Mouse (Mus musculus): ENCODE data around the gene Smarcc2. TPM values are rescaled to one million over a fixed set of nuclear protein-coding genes. Genes with fewer than 3 reads are reported as not detected.
A peak's percentile ranks its signal among the peaks of the same experiment; 100 is the strongest.

Gene Smarcc2
- polyA plus RNA-seq, 1 experiment from 2014 or later, result 28.9 TPM

- no peak for DNase-seq (ENCODE audit: low spot score)
These were observed 8.0 kb upstream of the Smarcc2 start for GRCm38 (mm10) chr10:128451014-128451413.

GRCm38 (mm10) chr10:128454471-128454870 lies 4.6 kb upstream of the Smarcc2 start:
- Histone ChIP-seq H3K4me2 (replicated peaks; ENCODE audit: low read depth, low read length) (no peak overlapping the region), H3K36me3 (ENCODE audit: insufficient read depth, low read length) (no peaks in the 10 kb centered on the region), H3K9me3 (ENCODE audit: low read length) (no peaks in the 10 kb centered on the region), H3K4me1 (ENCODE audit: insufficient read depth, low read depth, low read length) (no peaks in the 10 kb centered on the region), H3K27me3 (replicated peaks; ENCODE audit: insufficient read depth, low read length) (no peaks in the 10 kb centered on the region), H3K9ac (replicated peaks; ENCODE audit: low read depth) (no peak overlapping the region), H3K27ac (ENCODE audit: low read length) (no peak overlapping the region), H3K4me3 (ENCODE audit: low read depth, low read length) (no peak overlapping the region)
- ATAC-seq (no peak), DNase-seq (ENCODE audit: low spot score) (no peak)
- 74% methylated on average over 3 of the region's 3 CpGs for WGBS
- TF ChIP-seq CTCF (IDR thresholded peaks at IDR 0.05) (no peak), EP300 (IDR thresholded peaks at IDR 0.05) (no peak)

More at GRCm38 (mm10) chr10:128451014-128451413, 8.0 kb upstream of the Smarcc2 start:
- Histone ChIP-seq H3K4me1 (ENCODE audit: insufficient read depth, low read depth, low read length) (no peaks in the 10 kb centered on the region), H3K27ac (ENCODE audit: low read length) (no peak overlapping the region), H3K9me3 (ENCODE audit: low read length) (no peaks in the 10 kb centered on the region), H3K9ac (replicated peaks; ENCODE audit: low read depth) (no peak overlapping the region), H3K4me2 (replicated peaks; ENCODE audit: low read depth, low read length) (no peak overlapping the region), H3K27me3 (replicated peaks; ENCODE audit: insufficient read depth, low read length) (no peaks in the 10 kb centered on the region), H3K36me3 (ENCODE audit: insufficient read depth, low read length) (no peaks in the 10 kb centered on the region), H3K4me3 (ENCODE audit: low read depth, low read length) (no peak overlapping the region)
- WGBS, result 68% methylated on average over 6 of the region's 6 CpGs
- ATAC-seq, result no peak
- no peak for TF ChIP-seq CTCF (IDR thresholded peaks at IDR 0.05)
- no peak for TF ChIP-seq EP300 (IDR thresholded peaks at IDR 0.05)

GRCm38 (mm10) chr10:128455280-128455679 lies 3.8 kb upstream of the Smarcc2 start:
- no peaks in the 10 kb centered on the region for H3K27me3 ChIP-seq (replicated peaks; ENCODE audit: insufficient read depth, low read length)
- H3K4me3 ChIP-seq (ENCODE audit: low read depth, low read length), result no peak overlapping the region
- no peak overlapping the region for H3K4me2 ChIP-seq (replicated peaks; ENCODE audit: low read depth, low read length)
- peak; percentile 9; the same call in 1 of the 2 replicates for ATAC-seq
- peak; percentile 87 for DNase-seq (ENCODE audit: low spot score)
- H3K36me3 ChIP-seq (ENCODE audit: insufficient read depth, low read length), result no peaks in the 10 kb centered on the region
- TF ChIP-seq EP300 (IDR thresholded peaks at IDR 0.05) (0 out of 2 replicates have a peak, but pooled peaks have one; percentile 27), CTCF (IDR thresholded peaks at IDR 0.05) (peak; percentile 76)
- 0 out of 2 replicates have a peak, but pooled peaks cover 3% of the 10 kb centered on the region for H3K4me1 ChIP-seq (ENCODE audit: insufficient read depth, low read depth, low read length)
- no peaks in the 10 kb centered on the region for H3K9me3 ChIP-seq (ENCODE audit: low read length)
- H3K27ac ChIP-seq (ENCODE audit: low read length), result no peak overlapping the region
- H3K9ac ChIP-seq (replicated peaks; ENCODE audit: low read depth), result no peak overlapping the region
- 1% methylated on average over 6 of the region's 6 CpGs for WGBS

- Histone ChIP-seq H3K36me3 (ENCODE audit: insufficient read depth, low read length) (0 out of 2 replicates have a peak, but pooled peaks cover 3% of the 10 kb centered on the region), H3K4me3 (ENCODE audit: low read depth, low read length) (no peak overlapping the region), H3K9ac (replicated peaks; ENCODE audit: low read depth) (no peak overlapping the region), H3K4me1 (ENCODE audit: insufficient read depth, low read depth, low read length) (0 out of 2 replicates have a peak, but pooled peaks cover 11% of the 10 kb centered on the region), H3K9me3 (ENCODE audit: low read length) (no peaks in the 10 kb centered on the region), H3K27me3 (replicated peaks; ENCODE audit: insufficient read depth, low read length) (no peaks in the 10 kb centered on the region), H3K4me2 (replicated peaks; ENCODE audit: low read depth, low read length) (no peak overlapping the region; the same call in 1 of the 2 replicates), H3K27ac (ENCODE audit: low read length) (no peak overlapping the region)
- 83% methylated on average over 6 of the region's 6 CpGs for WGBS
- ATAC-seq (no peak), DNase-seq (ENCODE audit: low spot score) (no peak)
- TF ChIP-seq EP300 (IDR thresholded peaks at IDR 0.05) (no peak), CTCF (IDR thresholded peaks at IDR 0.05) (no peak)
These were observed 1.4 kb upstream of the Smarcc2 start for GRCm38 (mm10) chr10:128457676-128458075.

- H3K9me3 ChIP-seq (ENCODE audit: low read length), result no peaks in the 10 kb centered on the region
- TF ChIP-seq CTCF (IDR thresholded peaks at IDR 0.05) (no peak), EP300 (IDR thresholded peaks at IDR 0.05) (no peak)
- peak; percentile 64 for ATAC-seq
- H3K36me3 ChIP-seq (ENCODE audit: insufficient read depth, low read length), result peaks cover 7% of the 10 kb centered on the region; the same call in 1 of the 2 replicates
- peak overlapping the region; percentile 85 for H3K4me3 ChIP-seq (ENCODE audit: low read depth, low read length)
- 0 out of 2 replicates have a peak, but pooled peaks cover 11% of the 10 kb centered on the region for H3K4me1 ChIP-seq (ENCODE audit: insufficient read depth, low read depth, low read length)
- peak overlapping the region; percentile 79 for H3K4me2 ChIP-seq (replicated peaks; ENCODE audit: low read depth, low read length)
- no peaks in the 10 kb centered on the region for H3K27me3 ChIP-seq (replicated peaks; ENCODE audit: insufficient read depth, low read length)
- peak overlapping the region; percentile 93 for H3K27ac ChIP-seq (ENCODE audit: low read length)
- peak overlapping the region; percentile 76 for H3K9ac ChIP-seq (replicated peaks; ENCODE audit: low read depth)
- under 1% methylated on average over 29 of the region's 29 CpGs for WGBS
- DNase-seq (ENCODE audit: low spot score), result peak; percentile 80
These were observed 715 bp upstream of the Smarcc2 start for GRCm38 (mm10) chr10:128458348-128458718.

GRCm38 (mm10) chr10:128459409-128460269 lies 591 bp downstream of the Smarcc2 start:
- Histone ChIP-seq H3K9ac (replicated peaks; ENCODE audit: low read depth) (peak overlapping the region; percentile 76), H3K4me2 (replicated peaks; ENCODE audit: low read depth, low read length) (peak overlapping the region; percentile 79), H3K36me3 (ENCODE audit: insufficient read depth, low read length) (peaks cover 19% of the 10 kb centered on the region; the same call in 1 of the 2 replicates), H3K4me3 (ENCODE audit: low read depth, low read length) (peak overlapping the region; percentile 85), H3K9me3 (ENCODE audit: low read length) (no peaks in the 10 kb centered on the region), H3K27me3 (replicated peaks; ENCODE audit: insufficient read depth, low read length) (no peaks in the 10 kb centered on the region), H3K27ac (ENCODE audit: low read length) (peak overlapping the region; percentile 93), H3K4me1 (ENCODE audit: insufficient read depth, low read depth, low read length) (0 out of 2 replicates have a peak, but pooled peaks cover 11% of the 10 kb centered on the region)
- peak; percentile 61 for ATAC-seq
- WGBS, result 2% methylated on average over 15 of the region's 67 CpGs
- DNase-seq (ENCODE audit: low spot score), result peak; percentile 49
- TF ChIP-seq EP300 (IDR thresholded peaks at IDR 0.05), result no peak
- TF ChIP-seq CTCF (IDR thresholded peaks at IDR 0.05), result no peak
